Mouse (Mus musculus) midbrain, embryonic 10.5 days (tissue): Measurements from ENCODE around the gene Rpl15. TPM values are rescaled to one million over a fixed set of nuclear protein-coding genes. Genes with fewer than 3 reads are reported as not detected.
"Not testable (repeated sequence)": the region's sequence is repeated elsewhere in the genome, so short reads cannot be mapped to it uniquely, and the experiment has no call there.

Experiments used
- DNase-seq: peaks from one replicate; pipeline ENCODE4 v3.0.0-alpha.2; 2017; ENCODE audit warnings: low spot score
- H3K27ac ChIP-seq: fragments of 300-500 bp; sonication (generic); replicated peaks from 2 replicates; pipeline ENCODE4 v1.5.1; 2016; ENCODE audit warnings: mild to moderate bottlenecking
- H3K27me3 ChIP-seq: fragments of 300-500 bp; sonication (generic); 2 replicates; pipeline ENCODE4 v1.6.1; 2016; ENCODE audit warnings: low read depth, mild to moderate bottlenecking; ENCODE audit not compliant: poor library complexity, severe bottlenecking
- H3K36me3 ChIP-seq: fragments of 300-500 bp; sonication (generic); 2 replicates; pipeline ENCODE4 v1.6.1; 2016; ENCODE audit warnings: mild to moderate bottlenecking, moderate library complexity
- H3K4me1 ChIP-seq: fragments of 300-500 bp; sonication (generic); 2 replicates; pipeline ENCODE4 v1.6.1; 2016
- H3K4me3 ChIP-seq: fragments of 300-500 bp; sonication (generic); 2 replicates; pipeline ENCODE4 v1.5.1; 2016; ENCODE audit warnings: mild to moderate bottlenecking, moderate library complexity
- H3K9me3 ChIP-seq: fragments of 300-500 bp; sonication (generic); replicated peaks from 2 replicates; pipeline ENCODE4 v1.6.1; 2016; ENCODE audit warnings: mild to moderate bottlenecking
- WGBS: fragments of 180-500 bp; shearing (Covaris S2); methylation state at CpG from one replicate; pipeline ENCODE4 v1.1.7; 2016; 5-methylcytosine and 5-hydroxymethylcytosine counted together
- polyA plus RNA-seq: library from polyadenylated mRNA; unstranded; fragments of >200 nt; fragmentation: Nextera tagmentation; extraction: Ambion mirVana; gene quantifications from 2 replicates; pipeline ENCODE4 v1.2.1, GENCODE M21; 2016

Gene Rpl15
- polyA plus RNA-seq, 1 experiment from 2014 or later, result 446 TPM

DNA sequence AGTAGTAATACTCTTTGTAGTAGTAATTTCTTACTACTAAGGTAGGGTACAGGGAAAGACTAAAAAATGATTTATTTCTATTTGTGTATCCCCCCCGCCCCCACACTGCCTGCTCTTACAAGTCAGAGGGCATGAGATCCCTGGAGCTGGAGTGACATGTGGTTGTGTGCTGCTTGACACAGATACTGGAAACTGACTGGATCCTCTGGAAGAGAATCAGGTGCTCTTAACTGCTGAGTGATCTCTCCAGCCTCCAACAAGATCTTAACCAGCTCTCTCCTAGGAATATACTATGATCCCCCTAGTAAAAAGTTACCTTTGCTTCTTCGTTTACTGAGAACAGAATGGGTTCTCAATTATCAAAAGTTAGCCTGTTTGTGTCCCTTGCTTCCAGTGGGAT, 15.2 kb upstream of the Rpl15 start:
- no peak overlapping the region for H3K27ac ChIP-seq

DNA sequence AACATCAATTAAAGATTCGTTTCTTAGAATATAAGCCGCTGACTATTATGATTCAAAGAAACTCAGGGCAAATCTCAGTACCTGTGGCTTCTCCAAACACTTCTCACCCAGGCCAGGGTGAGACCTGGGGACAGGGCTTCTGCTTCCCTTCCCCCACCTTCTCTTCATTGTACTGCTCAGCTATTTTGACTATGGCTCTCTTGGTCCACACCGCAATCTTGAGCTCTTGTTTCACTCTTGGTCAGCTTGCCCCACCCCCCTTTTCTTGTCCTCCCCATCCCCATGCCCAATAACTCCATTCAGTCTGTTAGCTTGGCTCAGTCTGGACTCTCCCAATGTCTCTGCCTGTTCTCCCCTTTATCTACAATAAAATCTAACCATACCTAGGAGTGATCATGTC, 14.3 kb upstream of the Rpl15 start:
- no peak overlapping the region for H3K4me3 ChIP-seq
- 95% methylated on average over 3 of the region's 3 CpGs for WGBS
- no peak for DNase-seq
- H3K4me1 ChIP-seq, result no peaks in the 10 kb centered on the region
- no peaks in the 10 kb centered on the region for H3K27me3 ChIP-seq
- no peaks in the 10 kb centered on the region for H3K9me3 ChIP-seq
- no peak overlapping the region for H3K27ac ChIP-seq
- H3K36me3 ChIP-seq, result peaks cover 41% of the 10 kb centered on the region

More for the DNA sequence above, 15.2 kb upstream of the Rpl15 start:
- Histone ChIP-seq H3K36me3 (peaks cover 32% of the 10 kb centered on the region), H3K27me3 (no peaks in the 10 kb centered on the region), H3K4me3 (no peak overlapping the region), H3K9me3 (no peaks in the 10 kb centered on the region), H3K4me1 (no peaks in the 10 kb centered on the region)
- WGBS, result 90% methylated on average over 2 of the region's 2 CpGs
- no peak for DNase-seq

DNA sequence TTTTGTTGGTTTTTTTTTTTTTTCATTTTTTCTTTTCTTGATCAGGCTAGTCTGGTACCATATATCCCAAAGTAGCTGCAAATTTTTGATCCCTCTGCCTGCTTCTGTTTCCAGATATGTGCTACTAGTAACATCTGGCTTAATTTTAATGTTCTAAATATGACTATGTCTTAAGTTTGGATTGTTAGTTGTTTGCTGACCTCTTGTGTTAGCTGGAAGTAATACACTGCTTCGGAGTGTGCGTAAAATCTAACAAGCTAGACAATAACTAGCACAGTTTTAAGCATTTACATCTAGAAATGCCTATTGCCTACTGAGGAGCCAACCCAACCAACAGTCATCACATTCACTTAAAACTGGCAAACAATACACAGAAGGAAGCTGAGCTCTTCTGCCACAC, 13.4 kb upstream of the Rpl15 start:
- no peak for DNase-seq
- Histone ChIP-seq H3K36me3 (peaks cover 49% of the 10 kb centered on the region), H3K9me3 (no peaks in the 10 kb centered on the region), H3K27me3 (no peaks in the 10 kb centered on the region), H3K4me3 (no peak overlapping the region), H3K4me1 (no peaks in the 10 kb centered on the region), H3K27ac (no peak overlapping the region)
- 91% methylated on average over 2 of the region's 2 CpGs for WGBS

DNA sequence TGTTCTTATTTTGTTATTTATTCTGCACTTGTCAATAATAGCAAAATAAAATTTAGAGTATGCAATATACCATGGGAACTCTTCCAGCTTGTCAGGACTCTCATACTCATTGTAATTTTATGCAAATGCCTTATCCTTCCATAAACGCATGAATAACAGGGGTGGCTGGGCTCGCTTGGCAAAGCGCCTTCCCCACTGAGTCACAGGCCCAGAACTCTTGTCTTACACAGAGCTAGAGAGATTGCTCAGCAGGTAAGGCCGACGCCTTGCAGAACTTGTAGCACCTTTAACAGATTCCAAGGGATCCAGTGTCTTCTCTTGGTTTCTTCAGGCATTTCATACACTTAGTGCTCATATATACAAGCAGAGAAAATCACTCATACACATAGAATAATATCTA, 9.2 kb upstream of the Rpl15 start:
- Histone ChIP-seq H3K4me1 (no peaks in the 10 kb centered on the region), H3K9me3 (no peaks in the 10 kb centered on the region), H3K27me3 (no peaks in the 10 kb centered on the region), H3K27ac (no peak overlapping the region), H3K4me3 (no peak overlapping the region), H3K36me3 (peaks cover 85% of the 10 kb centered on the region)
- DNase-seq, result no peak
- WGBS, result 90% methylated on average over 5 of the region's 5 CpGs

GRCm38 (mm10) chr14:18274526-18274925, 3.3 kb upstream of the Rpl15 start:
- Histone ChIP-seq H3K4me1 (peaks cover 11% of the 10 kb centered on the region), H3K4me3 (no peak overlapping the region), H3K27ac (no peak overlapping the region), H3K9me3 (no peaks in the 10 kb centered on the region), H3K36me3 (peaks cover 40% of the 10 kb centered on the region), H3K27me3 (no peaks in the 10 kb centered on the region)
- 82% methylated on average over 1 of the region's 1 CpGs for WGBS
- no peak for DNase-seq

DNA sequence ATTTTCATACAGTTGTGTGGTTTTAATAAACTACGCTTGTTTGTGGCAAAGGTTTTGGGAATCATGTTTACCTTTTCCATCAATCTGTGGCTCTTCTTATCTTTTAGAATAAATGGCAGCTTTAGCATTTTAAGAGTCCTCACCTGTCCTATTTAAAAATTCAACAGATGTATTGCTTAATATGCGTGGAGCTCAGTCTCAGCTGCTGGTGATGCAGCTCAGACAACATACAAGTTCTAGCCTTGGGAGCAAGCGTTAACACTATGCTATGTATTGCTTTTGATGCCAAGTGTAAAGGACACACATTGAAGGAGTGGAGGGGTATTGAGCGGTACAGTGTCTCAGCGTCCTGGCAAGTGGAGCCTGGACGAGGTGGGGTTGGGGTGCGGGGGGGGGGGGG, 475 bp upstream of the Rpl15 start:
- Histone ChIP-seq H3K27ac (no peak overlapping the region; the same call in 1 of the 2 replicates), H3K9me3 (no peaks in the 10 kb centered on the region), H3K36me3 (peaks cover 38% of the 10 kb centered on the region), H3K27me3 (no peaks in the 10 kb centered on the region), H3K4me3 (peak overlapping the region; percentile 78), H3K4me1 (peaks cover 18% of the 10 kb centered on the region)
- DNase-seq, result no peak
- WGBS, result 11% methylated on average over 7 of the region's 7 CpGs

- WGBS, result under 1% methylated on average over 24 of the region's 24 CpGs
- H3K4me3 ChIP-seq, result peak overlapping the region; percentile 78
- not testable (repeated sequence) for DNase-seq
Observed at GRCm38 (mm10) chr14:18269947-18270528, 1.2 kb downstream of the Rpl15 start.

DNA sequence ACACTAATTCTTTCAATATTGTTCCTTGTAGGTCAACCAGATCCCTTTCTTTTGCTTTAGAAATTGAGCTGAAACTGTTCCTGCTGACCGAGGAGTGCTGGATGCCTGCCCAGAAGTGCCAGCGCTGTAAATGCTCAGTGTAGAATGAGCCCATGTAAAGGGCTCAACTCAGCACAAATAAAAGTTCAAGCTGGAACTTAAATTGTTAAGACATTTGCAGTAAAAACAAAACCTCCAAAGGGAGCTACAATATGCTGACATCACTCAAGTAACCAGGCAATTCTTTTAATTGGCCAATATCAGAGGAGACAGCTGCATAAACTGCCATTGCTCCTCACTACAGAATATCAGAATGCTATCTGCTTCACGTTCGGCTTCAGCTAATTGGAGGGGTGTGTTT, 7.8 kb downstream of the Rpl15 start:
- Histone ChIP-seq H3K36me3 (peaks cover 55% of the 10 kb centered on the region), H3K4me3 (no peak overlapping the region), H3K27me3 (no peaks in the 10 kb centered on the region), H3K27ac (no peak overlapping the region), H3K9me3 (peaks cover 5% of the 10 kb centered on the region; the same call in 1 of the 2 replicates), H3K4me1 (no peaks in the 10 kb centered on the region)
- DNase-seq, result no peak
- WGBS, result 83% methylated on average over 4 of the region's 4 CpGs

More at GRCm38 (mm10) chr14:18269947-18270528, 1.2 kb downstream of the Rpl15 start:
- H3K27me3 ChIP-seq, H3K9me3 ChIP-seq: not testable (repeated sequence)
- Histone ChIP-seq H3K27ac (peak overlapping the region; percentile 99), H3K36me3 (peaks cover 44% of the 10 kb centered on the region), H3K4me1 (peaks cover 18% of the 10 kb centered on the region)

- no peak overlapping the region for H3K4me3 ChIP-seq
- no peaks in the 10 kb centered on the region for H3K4me1 ChIP-seq
- WGBS, result 87% methylated on average over 3 of the region's 3 CpGs
- H3K9me3 ChIP-seq, result peaks cover 5% of the 10 kb centered on the region; the same call in 1 of the 2 replicates
- peaks cover 32% of the 10 kb centered on the region for H3K36me3 ChIP-seq
- H3K27ac ChIP-seq, result no peak overlapping the region
- DNase-seq, result no peak
- no peaks in the 10 kb centered on the region for H3K27me3 ChIP-seq
Observed at GRCm38 (mm10) chr14:18261203-18261602, 10.0 kb downstream of the Rpl15 start.

GRCm38 (mm10) chr14:18242638-18243130, 28.5 kb downstream of the Rpl15 start:
- Histone ChIP-seq H3K36me3 (no peaks in the 10 kb centered on the region), H3K27ac (no peak overlapping the region), H3K9me3 (peaks cover 5% of the 10 kb centered on the region; the same call in 1 of the 2 replicates), H3K27me3 (no peaks in the 10 kb centered on the region), H3K4me1 (peaks cover 12% of the 10 kb centered on the region), H3K4me3 (no peak overlapping the region)
- WGBS, result 85% methylated on average over 21 of the region's 21 CpGs
- no peak for DNase-seq

DNA sequence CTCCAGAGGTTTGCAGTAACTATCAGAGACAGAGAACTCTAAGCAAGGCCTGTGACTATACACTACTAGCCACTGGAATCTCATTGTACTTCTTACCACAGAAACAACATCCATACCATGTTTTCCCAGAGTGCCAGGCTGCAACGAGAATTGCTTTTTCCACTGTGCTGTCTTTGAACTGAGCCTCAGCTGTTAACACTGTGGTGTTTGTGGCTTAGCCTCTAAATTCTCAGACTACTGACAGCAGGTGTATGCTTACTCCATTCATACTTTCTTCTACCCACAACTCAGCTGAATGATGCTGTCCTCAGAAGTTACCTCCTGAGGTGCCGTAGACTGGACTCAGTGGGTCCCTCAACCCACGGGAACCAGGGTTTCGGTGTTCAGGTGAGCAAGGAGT, 29.4 kb downstream of the Rpl15 start:
- no peaks in the 10 kb centered on the region for H3K36me3 ChIP-seq
- peaks cover 5% of the 10 kb centered on the region; the same call in 1 of the 2 replicates for H3K9me3 ChIP-seq
- 94% methylated on average over 4 of the region's 4 CpGs for WGBS
- H3K27ac ChIP-seq, result no peak overlapping the region
- H3K4me1 ChIP-seq, result peaks cover 21% of the 10 kb centered on the region
- no peak overlapping the region for H3K4me3 ChIP-seq
- no peaks in the 10 kb centered on the region for H3K27me3 ChIP-seq
- DNase-seq, result no peak

DNA sequence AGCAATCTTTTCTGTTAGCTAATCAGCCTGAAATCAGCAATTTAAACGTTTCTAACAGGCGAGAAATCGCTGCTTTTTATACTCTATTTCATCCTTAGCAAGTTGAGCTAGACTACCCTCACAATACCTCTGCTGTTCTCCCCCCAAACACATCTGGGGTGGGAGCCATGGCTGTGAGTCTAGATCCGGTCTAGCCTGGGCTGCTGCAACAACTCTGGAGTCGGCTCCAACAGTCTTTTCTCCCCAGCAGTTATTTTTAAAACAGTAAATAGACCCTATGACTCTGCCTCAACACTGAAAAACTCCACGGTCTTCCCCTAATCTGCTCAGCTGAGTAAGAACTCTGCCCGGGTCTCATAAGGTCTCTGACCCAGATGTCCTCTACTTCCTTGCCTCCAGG, 31.1 kb downstream of the Rpl15 start:
- H3K36me3 ChIP-seq, result no peaks in the 10 kb centered on the region
- peaks cover 22% of the 10 kb centered on the region for H3K4me1 ChIP-seq
- WGBS, result 72% methylated on average over 7 of the region's 7 CpGs
- H3K4me3 ChIP-seq, result no peak overlapping the region
- no peaks in the 10 kb centered on the region for H3K27me3 ChIP-seq
- no peak overlapping the region for H3K27ac ChIP-seq
- peaks cover 5% of the 10 kb centered on the region; the same call in 1 of the 2 replicates for H3K9me3 ChIP-seq
- no peak for DNase-seq
